In the genomic region with DNA sequence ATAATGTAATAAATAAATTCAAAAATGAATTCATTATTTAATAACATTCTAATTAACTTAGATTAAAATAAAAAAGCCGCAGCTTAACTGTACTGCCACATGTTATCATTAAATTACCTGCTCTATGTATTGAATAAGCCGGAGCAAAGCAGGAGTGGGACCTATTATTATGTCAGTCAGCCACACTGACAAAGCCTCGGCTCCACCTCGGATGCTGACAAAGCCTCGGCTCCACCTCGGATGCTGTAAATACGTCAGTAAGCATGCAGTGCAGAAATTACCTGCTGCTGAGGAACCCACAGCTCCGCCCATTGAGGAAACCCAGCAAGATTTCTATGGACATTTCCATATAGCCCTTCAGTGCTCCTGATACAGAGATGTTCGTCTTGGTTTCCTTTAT, we compare ENCODE assay signal across 25 mouse cellular contexts.
DNase-seq lines count a peak whose midpoint lies in the region; ATAC-seq and TF ChIP-seq lines count a peak whose summit lies in the region.
"Had no signal": no experiment of that assay in that cellular context is flagged by ENCODE, and none has a peak within 500 bp of the region (broad histone marks: within the 10 kb centered on the region; RNA-seq: fewer than 3 reads in every experiment).

No protein-coding gene starts in this region.

- ATAC-seq in forebrain, embryonic 13.5 days: peak; percentile 58
- no peak for ATAC-seq in midbrain, embryonic 14.5 days (ENCODE audit: low FRiP score, low TSS enrichment)
- no peak for ATAC-seq in midbrain, embryonic 11.5 days (ENCODE audit: low FRiP score)
- ATAC-seq in hindbrain, postnatal 0 days: no peak; the same call in 1 of the 2 replicates
- ATAC-seq in neural tube, embryonic 15.5 days (ENCODE audit: low FRiP score): peak; percentile 60; the same call in 1 of the 2 replicates
- no peak for ATAC-seq in activated CD4-positive, CD25-positive, alpha-beta regulatory T cell, adult 4 months
- ATAC-seq: CD4-positive, CD25-positive, alpha-beta regulatory T cell, adult 4 months; intestine, embryonic 16.5 days had no signal

- H3K27ac ChIP-seq in forebrain, embryonic 13.5 days: no peak overlapping the region; the same call in 1 of the 2 replicates
- H3K27ac ChIP-seq in forebrain, embryonic 10.5 days: no peak overlapping the region
- H3K27ac ChIP-seq in midbrain, embryonic 14.5 days (replicated peaks; ENCODE audit: low read depth, low read length): peak overlapping the region; percentile 67
- no peak overlapping the region for H3K27ac ChIP-seq in midbrain, embryonic 11.5 days (ENCODE audit: low read depth, low read length)
- H3K27ac ChIP-seq in hindbrain, postnatal 0 days: no peak overlapping the region; the same call in 1 of the 2 replicates
- H3K27ac ChIP-seq in neural tube, embryonic 15.5 days (replicated peaks): no peak overlapping the region
- H3K27ac ChIP-seq: gastrocnemius, adult 2 months; heart, embryonic 10.5 days; left cerebral cortex, adult 2 months; limb, embryonic 15.5 days; liver, embryonic 14.5 days; lung, embryonic 15.5 days; stomach, embryonic 15.5 days had no signal

- H3K9ac ChIP-seq in forebrain, embryonic 13.5 days: no peak overlapping the region
- 0 out of 2 replicates have a peak overlapping the region, but pooled peaks have one; percentile 14 for H3K9ac ChIP-seq in midbrain, embryonic 14.5 days (replicated peaks; ENCODE audit: low read length)
- H3K9ac ChIP-seq in midbrain, embryonic 11.5 days (ENCODE audit: low read length): no peak overlapping the region
- H3K9ac ChIP-seq in hindbrain, postnatal 0 days (replicated peaks; ENCODE audit: low read length): no peak overlapping the region
- H3K9ac ChIP-seq in neural tube, embryonic 15.5 days (replicated peaks): no peak overlapping the region
- H3K9ac ChIP-seq: limb, embryonic 15.5 days; liver, embryonic 14.5 days; lung, embryonic 15.5 days; stomach, embryonic 15.5 days had no signal

- no peak overlapping the region for H3K4me2 ChIP-seq in forebrain, embryonic 13.5 days
- H3K4me2 ChIP-seq in midbrain, embryonic 14.5 days (ENCODE audit: low read length): no peak overlapping the region
- no peak overlapping the region for H3K4me2 ChIP-seq in midbrain, embryonic 11.5 days
- no peak overlapping the region for H3K4me2 ChIP-seq in hindbrain, postnatal 0 days (ENCODE audit: low read depth, low read length)
- H3K4me2 ChIP-seq in neural tube, embryonic 15.5 days: no peak overlapping the region
- H3K4me2 ChIP-seq: limb, embryonic 15.5 days; lung, embryonic 15.5 days; stomach, embryonic 15.5 days had no signal

- WGBS in forebrain, embryonic 13.5 days: 50% methylated on average over 9 of the region's 9 CpGs
- WGBS in forebrain, embryonic 10.5 days: 84% methylated on average over 9 of the region's 9 CpGs
- WGBS in midbrain, embryonic 14.5 days: 44% methylated on average over 9 of the region's 9 CpGs
- 83% methylated on average over 9 of the region's 9 CpGs for WGBS in midbrain, embryonic 11.5 days
- 61% methylated on average over 9 of the region's 9 CpGs for WGBS in hindbrain, postnatal 0 days
- 38% methylated on average over 9 of the region's 9 CpGs for WGBS in neural tube, embryonic 15.5 days

- no peak for DNase-seq in forebrain, embryonic 10.5 days (ENCODE audit: extremely low spot score, low spot score)
- peak; percentile 75 for DNase-seq in midbrain, embryonic 14.5 days
- no peak for DNase-seq in midbrain, embryonic 11.5 days (ENCODE audit: low spot score, missing footprints)
- DNase-seq in hindbrain, postnatal 0 days (ENCODE audit: low spot score): peak; percentile 30
- no peak for DNase-seq in frontal cortex, adult 2 months (ENCODE audit: extremely low spot score in 1 of 2, low spot score in 1 of 2)
- DNase-seq: adrenal gland, postnatal 36 days; cerebellum, adult 18-20 months; cerebellum, postnatal 14 days; gastrocnemius, adult 2 months; kidney, postnatal 25 days; left cerebral cortex, postnatal 4 days; lung, postnatal 36 days; thymus, postnatal 25 days had no signal

- H3K4me3 ChIP-seq in forebrain, embryonic 13.5 days: no peak overlapping the region
- H3K4me3 ChIP-seq in forebrain, embryonic 10.5 days: no peak overlapping the region
- H3K4me3 ChIP-seq in midbrain, embryonic 14.5 days (replicated peaks; ENCODE audit: low read depth, low read length): no peak overlapping the region
- H3K4me3 ChIP-seq in midbrain, embryonic 11.5 days (ENCODE audit: low read depth, low read length): no peak overlapping the region
- H3K4me3 ChIP-seq in hindbrain, postnatal 0 days (ENCODE audit: low read length): no peak overlapping the region
- no peak overlapping the region for H3K4me3 ChIP-seq in neural tube, embryonic 15.5 days (replicated peaks)
- H3K4me3 ChIP-seq: gastrocnemius, adult 2 months; heart, embryonic 10.5 days; left cerebral cortex, adult 2 months; limb, embryonic 15.5 days; lung, embryonic 15.5 days; megakaryocyte, embryonic 14.5 days; stomach, embryonic 15.5 days had no signal

- no peaks in the 10 kb centered on the region for H3K36me3 ChIP-seq in forebrain, embryonic 13.5 days (ENCODE audit: poor library complexity, severe bottlenecking)
- H3K36me3 ChIP-seq in forebrain, embryonic 10.5 days (replicated peaks): no peaks in the 10 kb centered on the region
- H3K36me3 ChIP-seq in midbrain, embryonic 14.5 days (ENCODE audit: control insufficient read depth, insufficient read depth, low read length): no peaks in the 10 kb centered on the region
- no peaks in the 10 kb centered on the region for H3K36me3 ChIP-seq in midbrain, embryonic 11.5 days (ENCODE audit: control insufficient read depth, insufficient read depth, low read length)
- H3K36me3 ChIP-seq in hindbrain, postnatal 0 days (ENCODE audit: insufficient read depth, low read length): no peaks in the 10 kb centered on the region
- no peaks in the 10 kb centered on the region for H3K36me3 ChIP-seq in neural tube, embryonic 15.5 days
- H3K36me3 ChIP-seq: heart, embryonic 10.5 days; limb, embryonic 15.5 days; lung, embryonic 15.5 days; stomach, embryonic 15.5 days had no signal

- no peak for TF ChIP-seq CTCF in hindbrain, postnatal 0 days (IDR thresholded peaks at IDR 0.05; ENCODE audit: low read depth)

- H3K4me1 ChIP-seq in forebrain, embryonic 13.5 days: peaks cover 15% of the 10 kb centered on the region; the same call in 1 of the 2 replicates
- peaks cover 7% of the 10 kb centered on the region; the same call in 1 of the 2 replicates for H3K4me1 ChIP-seq in forebrain, embryonic 10.5 days
- peaks cover 15% of the 10 kb centered on the region for H3K4me1 ChIP-seq in midbrain, embryonic 14.5 days (ENCODE audit: control insufficient read depth, insufficient read depth, low read length)
- H3K4me1 ChIP-seq in midbrain, embryonic 11.5 days (ENCODE audit: control insufficient read depth, insufficient read depth, low read length): no peaks in the 10 kb centered on the region; the same call in 1 of the 2 replicates
- H3K4me1 ChIP-seq in hindbrain, postnatal 0 days (ENCODE audit: insufficient read depth, low read length): 0 out of 2 replicates have a peak, but pooled peaks cover 2% of the 10 kb centered on the region
- H3K4me1 ChIP-seq in neural tube, embryonic 15.5 days: peaks cover 14% of the 10 kb centered on the region
- H3K4me1 ChIP-seq: limb, embryonic 15.5 days; lung, embryonic 15.5 days; stomach, embryonic 15.5 days had no signal

- no peaks in the 10 kb centered on the region for H3K27me3 ChIP-seq in forebrain, embryonic 13.5 days
- no peaks in the 10 kb centered on the region for H3K27me3 ChIP-seq in forebrain, embryonic 10.5 days (ENCODE audit: poor library complexity, severe bottlenecking)
- H3K27me3 ChIP-seq in midbrain, embryonic 14.5 days (ENCODE audit: control insufficient read depth, insufficient read depth, low read length): no peaks in the 10 kb centered on the region
- H3K27me3 ChIP-seq in midbrain, embryonic 11.5 days (ENCODE audit: control insufficient read depth, insufficient read depth, low read length): no peaks in the 10 kb centered on the region
- H3K27me3 ChIP-seq in hindbrain, postnatal 0 days (ENCODE audit: insufficient read depth, low read length): no peaks in the 10 kb centered on the region
- H3K27me3 ChIP-seq in neural tube, embryonic 15.5 days (replicated peaks): no peaks in the 10 kb centered on the region
- H3K27me3 ChIP-seq: limb, embryonic 15.5 days; lung, embryonic 15.5 days; megakaryocyte, embryonic 14.5 days; stomach, embryonic 15.5 days had no signal

- H3K9me3 ChIP-seq in forebrain, embryonic 13.5 days (replicated peaks): no peaks in the 10 kb centered on the region
- no peaks in the 10 kb centered on the region for H3K9me3 ChIP-seq in forebrain, embryonic 10.5 days
- H3K9me3 ChIP-seq in midbrain, embryonic 14.5 days (ENCODE audit: control insufficient read depth, low read length): no peaks in the 10 kb centered on the region
- no peaks in the 10 kb centered on the region for H3K9me3 ChIP-seq in midbrain, embryonic 11.5 days (ENCODE audit: control insufficient read depth, low read length)
- H3K9me3 ChIP-seq in hindbrain, postnatal 0 days (ENCODE audit: low read length): no peaks in the 10 kb centered on the region
- no peaks in the 10 kb centered on the region for H3K9me3 ChIP-seq in neural tube, embryonic 15.5 days (replicated peaks)
- H3K9me3 ChIP-seq: heart, embryonic 10.5 days; limb, embryonic 15.5 days; lung, embryonic 15.5 days; megakaryocyte, embryonic 14.5 days; stomach, embryonic 15.5 days had no signal

Comparison
In these comparisons a context has a peak if more than half of its experiments do, and no peak if none do; other contexts are left out.
1. DNase-seq: peak in midbrain, embryonic 14.5 days (single experiment) and hindbrain, postnatal 0 days (single experiment); none in forebrain, embryonic 10.5 days (single experiment), midbrain, embryonic 11.5 days (single experiment) and frontal cortex, adult 2 months (0 of 2).
2. ATAC-seq: peak in forebrain, embryonic 13.5 days (single experiment) and neural tube, embryonic 15.5 days (single experiment); none in midbrain, embryonic 14.5 days (single experiment), midbrain, embryonic 11.5 days (single experiment), hindbrain, postnatal 0 days (single experiment) and activated CD4-positive, CD25-positive, alpha-beta regulatory T cell, adult 4 months (single experiment).